Mouse (Mus musculus): ENCODE data around the gene Armh2.

DNA sequence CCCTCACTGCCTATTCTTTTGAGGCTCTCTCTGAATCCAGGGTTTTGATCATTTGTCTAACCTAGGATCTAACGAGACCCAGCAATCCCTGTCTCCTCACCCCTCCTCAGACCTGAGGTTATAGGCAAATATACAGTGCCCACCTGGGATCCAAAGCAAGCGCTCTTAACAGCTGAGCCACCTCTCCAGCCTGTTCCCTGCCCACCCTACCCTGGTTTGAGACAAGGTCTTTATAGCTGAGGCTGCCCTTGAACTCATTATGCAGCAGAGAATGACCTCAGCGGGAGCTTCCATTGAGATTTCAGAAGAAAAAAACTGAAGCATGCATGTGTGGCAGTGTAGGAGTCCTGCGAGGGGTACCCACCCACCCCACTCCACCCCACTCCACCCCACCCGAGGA, 6.5 kb upstream of the Armh2 start:
- no peak for TF ChIP-seq CTCF (IDR thresholded peaks at IDR 0.05; ENCODE audit: borderline replicate concordance, insufficient read depth, low read length)
- no peak for TF ChIP-seq POLR2A (IDR thresholded peaks at IDR 0.05; ENCODE audit: low read depth, low read length)

Measured in embryonic fibroblast, embryonic 13.5 days (primary cell).